Mouse (Mus musculus) 3T3-L1 (cell line): Measurements from ENCODE around the gene Gtf3a.
A peak's percentile ranks its signal among the peaks of the same experiment; 100 is the strongest.

ENCODE experiments used
- DNase-seq: peaks from one replicate; pipeline ENCODE4 v3.0.0-alpha.2; 2015; ENCODE audit warnings: low read depth, low spot score

Gtf3a gene

GRCm38 (mm10) chr5:146983216-146983615, 34.8 kb downstream of the Gtf3a start:
- DNase-seq, result peak; percentile 87

GRCm38 (mm10) chr5:146985725-146986433, 37.4 kb downstream of the Gtf3a start:
- DNase-seq, result no peak

- peak; percentile 40 for DNase-seq
Observed at GRCm38 (mm10) chr5:146987588-146987987, 39.1 kb downstream of the Gtf3a start.

GRCm38 (mm10) chr5:146989051-146989450, 40.6 kb downstream of the Gtf3a start:
- DNase-seq, result no peak

- peak; percentile 92 for DNase-seq
Observed at GRCm38 (mm10) chr5:146993509-146993908, 45.1 kb downstream of the Gtf3a start.

- DNase-seq, result no peak
Observed at GRCm38 (mm10) chr5:146994973-146995372, 46.5 kb downstream of the Gtf3a start.

GRCm38 (mm10) chr5:146996812-146997211, 48.4 kb downstream of the Gtf3a start:
- DNase-seq, result no peak

GRCm38 (mm10) chr5:146998802-146999201, 50.3 kb downstream of the Gtf3a start:
- DNase-seq, result no peak

- no peak for DNase-seq
Observed at GRCm38 (mm10) chr5:147001312-147001711, 52.9 kb downstream of the Gtf3a start.

GRCm38 (mm10) chr5:147003303-147003702, 54.8 kb downstream of the Gtf3a start:
- no peak for DNase-seq
